Mouse (Mus musculus): ENCODE measurements around the gene Epha10. TPM values are rescaled to one million over a fixed set of nuclear protein-coding genes. Genes with fewer than 3 reads are reported as not detected.

Epha10 gene
- polyA plus RNA-seq, 1 experiment from 2014 or later: 0.23 TPM

- Histone ChIP-seq H3K9ac (ENCODE audit: low read depth, low read length) (peak within 1 kb of the TSS; percentile 97), H3K9me3 (ENCODE audit: control insufficient read depth, low read length) (no peaks in the 10 kb centered on the region), H3K36me3 (ENCODE audit: control insufficient read depth, insufficient read depth, low read length) (peaks cover 27% of the 10 kb centered on the region), H3K27me3 (ENCODE audit: control insufficient read depth, insufficient read depth, low read length) (no peaks in the 10 kb centered on the region), H3K4me3 (ENCODE audit: low read length) (peak within 1 kb of the TSS; percentile 97), H3K4me2 (replicated peaks; ENCODE audit: low read depth, low read length) (peak within 1 kb of the TSS; percentile 92), H3K4me1 (ENCODE audit: control insufficient read depth, insufficient read depth, low read length) (peaks cover 23% of the 10 kb centered on the region), H3K27ac (ENCODE audit: low read depth, low read length) (peak within 1 kb of the TSS; percentile 88)
- ATAC-seq (ENCODE audit: low FRiP score, low TSS enrichment): peak; percentile 60
- WGBS: under 1% methylated on average over 75 of the region's 75 CpGs
These were observed 29.6 kb upstream of the Epha10 start, which contains the start of gene 1110065P20Rik for GRCm38 (mm10) chr4:124850933-124851658. TSS of gene 1110065P20Rik (minus strand) at chr4:124851196.

DNA sequence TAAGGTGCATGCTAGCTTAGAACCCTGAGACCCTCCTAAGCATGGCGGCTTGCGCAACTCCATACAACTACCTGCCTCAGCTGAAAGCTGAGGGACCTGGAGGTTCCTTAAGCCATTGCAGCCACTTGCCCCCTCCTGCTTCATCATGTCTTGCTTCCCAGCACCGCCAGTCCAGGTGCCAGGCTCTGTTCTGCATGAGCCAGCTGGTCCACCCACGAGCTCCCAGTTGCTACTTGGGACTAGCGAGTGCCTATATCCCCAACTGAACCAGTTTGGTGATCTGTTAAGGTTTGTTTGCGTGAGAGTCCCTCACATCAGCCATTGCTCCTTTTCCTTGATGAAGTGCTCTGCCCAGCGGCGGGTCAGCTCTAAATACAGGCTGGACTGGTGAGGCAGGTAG lies 24.4 kb upstream of the Epha10 start:
- Histone ChIP-seq H3K27me3 (ENCODE audit: control insufficient read depth, insufficient read depth, low read length) (peaks cover 9% of the 10 kb centered on the region), H3K27ac (ENCODE audit: low read depth, low read length) (no peak overlapping the region), H3K36me3 (ENCODE audit: control insufficient read depth, insufficient read depth, low read length) (peaks cover 38% of the 10 kb centered on the region), H3K4me3 (ENCODE audit: low read length) (no peak overlapping the region), H3K9me3 (ENCODE audit: control insufficient read depth, low read length) (no peaks in the 10 kb centered on the region), H3K4me2 (replicated peaks; ENCODE audit: low read depth, low read length) (no peak overlapping the region), H3K9ac (ENCODE audit: low read depth, low read length) (no peak overlapping the region), H3K4me1 (ENCODE audit: control insufficient read depth, insufficient read depth, low read length) (peaks cover 14% of the 10 kb centered on the region)
- no peak for ATAC-seq (ENCODE audit: low FRiP score, low TSS enrichment)
- WGBS: 96% methylated on average over 8 of the region's 8 CpGs

GRCm38 (mm10) chr4:124858370-124858769 lies 22.3 kb upstream of the Epha10 start:
- no peak overlapping the region for H3K4me3 ChIP-seq (ENCODE audit: low read length)
- ATAC-seq (ENCODE audit: low FRiP score, low TSS enrichment): no peak
- 52% methylated on average over 5 of the region's 5 CpGs for WGBS
- no peak overlapping the region for H3K4me2 ChIP-seq (replicated peaks; ENCODE audit: low read depth, low read length)
- H3K9me3 ChIP-seq (ENCODE audit: control insufficient read depth, low read length): no peaks in the 10 kb centered on the region
- H3K36me3 ChIP-seq (ENCODE audit: control insufficient read depth, insufficient read depth, low read length): peaks cover 32% of the 10 kb centered on the region
- H3K9ac ChIP-seq (ENCODE audit: low read depth, low read length): no peak overlapping the region
- H3K27ac ChIP-seq (ENCODE audit: low read depth, low read length): no peak overlapping the region
- peaks cover 4% of the 10 kb centered on the region; the same call in 1 of the 2 replicates for H3K4me1 ChIP-seq (ENCODE audit: control insufficient read depth, insufficient read depth, low read length)
- H3K27me3 ChIP-seq (ENCODE audit: control insufficient read depth, insufficient read depth, low read length): peaks cover 27% of the 10 kb centered on the region

DNA sequence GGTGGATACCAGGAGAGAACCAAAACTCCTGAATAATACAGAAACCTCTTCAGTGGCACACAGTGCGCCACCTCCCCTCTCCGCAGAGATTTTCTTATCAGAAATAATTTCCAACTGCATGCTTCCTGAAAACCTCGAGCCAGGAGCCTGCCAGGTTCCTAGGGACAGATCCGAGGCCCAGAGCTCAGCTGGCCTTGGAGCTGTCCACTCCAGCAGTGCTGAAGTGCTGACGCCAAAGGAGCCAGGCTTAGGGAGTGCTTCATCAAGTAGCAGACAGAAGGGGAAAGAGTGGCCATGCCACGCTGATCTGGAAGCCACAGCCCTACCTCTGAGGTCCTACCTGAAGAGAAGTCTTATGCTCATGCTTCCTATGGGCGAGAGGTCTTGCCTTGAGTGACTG lies 20.3 kb upstream of the Epha10 start:
- no peak for ATAC-seq (ENCODE audit: low FRiP score, low TSS enrichment)
- Histone ChIP-seq H3K9ac (ENCODE audit: low read depth, low read length) (no peak overlapping the region), H3K4me3 (ENCODE audit: low read length) (no peak overlapping the region), H3K4me1 (ENCODE audit: control insufficient read depth, insufficient read depth, low read length) (peaks cover 4% of the 10 kb centered on the region; the same call in 1 of the 2 replicates), H3K27me3 (ENCODE audit: control insufficient read depth, insufficient read depth, low read length) (peaks cover 31% of the 10 kb centered on the region), H3K36me3 (ENCODE audit: control insufficient read depth, insufficient read depth, low read length) (peaks cover 16% of the 10 kb centered on the region), H3K9me3 (ENCODE audit: control insufficient read depth, low read length) (no peaks in the 10 kb centered on the region), H3K27ac (ENCODE audit: low read depth, low read length) (no peak overlapping the region), H3K4me2 (replicated peaks; ENCODE audit: low read depth, low read length) (no peak overlapping the region)
- 13% methylated on average over 7 of the region's 7 CpGs for WGBS

DNA sequence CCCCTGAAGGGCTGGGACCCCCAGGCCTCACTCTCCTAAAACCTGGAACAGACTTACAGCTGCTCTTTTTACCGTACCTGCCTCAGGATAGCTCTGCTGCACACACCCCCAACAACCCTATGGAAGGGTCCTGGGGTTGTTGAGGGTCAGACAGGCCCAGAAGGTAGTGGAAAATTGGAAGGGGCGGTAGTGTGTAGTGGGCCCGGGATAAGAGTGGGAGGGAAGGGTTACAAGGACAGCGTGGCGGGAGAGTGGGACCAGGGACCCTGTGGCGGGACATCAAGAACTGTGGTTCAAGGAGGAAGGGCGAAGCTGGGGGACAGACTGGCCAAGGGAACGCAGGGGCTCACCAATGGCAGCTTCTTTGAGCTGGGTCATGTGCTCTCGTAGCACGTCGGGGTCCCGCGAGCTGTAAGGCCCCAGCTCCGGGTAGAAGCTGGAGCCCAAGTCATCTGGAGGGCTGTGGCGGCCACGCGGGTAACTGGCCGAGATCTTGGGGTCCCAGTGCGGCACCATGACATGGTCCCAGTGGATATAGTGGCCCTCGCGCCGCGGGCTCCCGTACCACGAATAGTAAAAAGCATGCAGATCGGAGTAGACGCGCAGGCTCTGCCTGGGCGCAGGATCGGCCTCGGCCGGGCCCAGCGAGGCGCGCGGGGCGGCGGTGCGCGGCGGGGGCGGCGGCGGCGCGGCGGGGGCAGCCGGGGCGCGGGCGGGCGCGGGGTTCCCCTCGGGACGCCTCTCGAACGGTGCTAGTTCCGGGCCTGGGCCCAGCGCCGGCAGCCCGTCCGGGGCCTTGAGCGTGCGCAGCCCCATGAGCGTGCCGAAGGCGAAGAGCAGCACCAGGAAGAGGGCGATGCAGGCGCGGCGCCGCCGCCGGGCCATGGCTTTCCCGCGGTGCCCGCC lies 19.2 kb upstream of the Epha10 start, which contains the start of gene Maneal:
Gene Maneal (minus strand): TSS at position 889 of the 906 bp plus-strand sequence.
- peak within 1 kb of the TSS; percentile 89 for H3K4me2 ChIP-seq (replicated peaks; ENCODE audit: low read depth, low read length)
- peaks cover 31% of the 10 kb centered on the region for H3K27me3 ChIP-seq (ENCODE audit: control insufficient read depth, insufficient read depth, low read length)
- peak within 1 kb of the TSS; percentile 45; the same call in 1 of the 2 replicates for H3K9ac ChIP-seq (ENCODE audit: low read depth, low read length)
- peak; percentile 44; the same call in 1 of the 2 replicates for ATAC-seq (ENCODE audit: low FRiP score, low TSS enrichment)
- H3K36me3 ChIP-seq (ENCODE audit: control insufficient read depth, insufficient read depth, low read length): peaks cover 6% of the 10 kb centered on the region; the same call in 1 of the 2 replicates
- H3K4me1 ChIP-seq (ENCODE audit: control insufficient read depth, insufficient read depth, low read length): peaks cover 4% of the 10 kb centered on the region; the same call in 1 of the 2 replicates
- peak within 1 kb of the TSS; percentile 48 for H3K4me3 ChIP-seq (ENCODE audit: low read length)
- H3K9me3 ChIP-seq (ENCODE audit: control insufficient read depth, low read length): no peaks in the 10 kb centered on the region
- 5% methylated on average over 50 of the region's 77 CpGs for WGBS
- H3K27ac ChIP-seq (ENCODE audit: low read depth, low read length): no peak within 1 kb of the TSS

DNA sequence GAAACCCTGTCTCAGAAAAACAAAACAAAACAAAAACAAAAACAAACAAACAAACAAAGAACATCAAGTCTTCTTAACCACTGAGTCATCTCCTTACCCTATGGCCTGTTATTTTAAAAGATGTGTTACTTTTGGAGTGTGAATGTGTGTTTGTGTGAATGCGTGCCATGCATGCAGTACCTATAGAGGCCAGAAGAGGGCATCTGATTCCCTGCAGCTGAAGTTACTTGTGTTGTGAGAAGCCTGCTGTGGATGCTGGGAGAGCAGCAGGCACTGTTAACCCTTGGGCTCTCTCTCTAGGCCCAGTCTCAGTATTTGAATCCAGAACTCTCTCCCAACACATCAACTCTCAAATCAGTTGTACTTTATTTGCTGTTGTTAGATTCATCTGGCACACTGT lies 8.0 kb upstream of the Epha10 start:
- WGBS: 90% methylated on average over 1 of the region's 1 CpGs

DNA sequence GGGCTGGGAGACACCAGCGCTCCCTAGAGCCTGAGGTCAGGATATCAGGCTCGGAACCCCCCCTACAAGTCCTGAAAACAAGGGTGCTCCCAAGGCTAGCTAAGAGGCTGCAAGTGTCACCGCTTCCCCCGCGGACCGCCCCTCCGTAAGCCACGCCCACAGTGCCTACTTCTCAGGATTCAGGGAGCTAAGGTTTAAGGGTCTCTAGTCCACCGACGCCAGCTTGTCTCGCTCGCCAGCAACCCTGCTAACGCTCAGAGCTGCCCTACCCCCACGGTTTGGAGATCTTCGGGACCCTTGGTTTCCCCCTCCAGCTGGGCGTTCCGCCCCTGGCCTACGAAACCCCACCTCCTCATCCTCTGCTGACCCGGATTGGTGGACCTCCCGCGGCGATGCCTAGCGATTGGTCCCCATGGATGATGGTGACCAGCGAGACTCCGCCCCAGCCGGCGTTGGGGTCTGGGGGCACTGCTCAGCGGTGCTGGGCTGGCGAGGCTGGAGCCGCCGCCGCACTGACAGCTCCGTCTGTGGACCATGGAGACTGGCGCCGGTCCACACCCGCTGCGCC lies 726 bp downstream of the Epha10 start:
- ATAC-seq (ENCODE audit: low FRiP score, low TSS enrichment): peak; percentile 80; the same call in 1 of the 2 replicates
- H3K9me3 ChIP-seq (ENCODE audit: control insufficient read depth, low read length): no peaks in the 10 kb centered on the region
- H3K36me3 ChIP-seq (ENCODE audit: control insufficient read depth, insufficient read depth, low read length): no peaks in the 10 kb centered on the region
- peaks cover 63% of the 10 kb centered on the region for H3K27me3 ChIP-seq (ENCODE audit: control insufficient read depth, insufficient read depth, low read length)
- peak overlapping the region; percentile 52 for H3K4me2 ChIP-seq (replicated peaks; ENCODE audit: low read depth, low read length)
- H3K4me1 ChIP-seq (ENCODE audit: control insufficient read depth, insufficient read depth, low read length): no peaks in the 10 kb centered on the region
- no peak overlapping the region for H3K9ac ChIP-seq (ENCODE audit: low read depth, low read length)
- no peak overlapping the region for H3K27ac ChIP-seq (ENCODE audit: low read depth, low read length)
- under 1% methylated on average over 33 of the region's 37 CpGs for WGBS
- H3K4me3 ChIP-seq (ENCODE audit: low read length): peak overlapping the region; percentile 36

More for the DNA sequence above, 8.0 kb upstream of the Epha10 start:
- H3K9me3 ChIP-seq (ENCODE audit: control insufficient read depth, low read length): peaks cover 3% of the 10 kb centered on the region; the same call in 1 of the 2 replicates
- no peak overlapping the region for H3K4me3 ChIP-seq (ENCODE audit: low read length)
- H3K36me3 ChIP-seq (ENCODE audit: control insufficient read depth, insufficient read depth, low read length): no peaks in the 10 kb centered on the region
- no peaks in the 10 kb centered on the region for H3K27me3 ChIP-seq (ENCODE audit: control insufficient read depth, insufficient read depth, low read length)
- no peak overlapping the region for H3K4me2 ChIP-seq (replicated peaks; ENCODE audit: low read depth, low read length)
- no peaks in the 10 kb centered on the region for H3K4me1 ChIP-seq (ENCODE audit: control insufficient read depth, insufficient read depth, low read length)
- no peak overlapping the region for H3K27ac ChIP-seq (ENCODE audit: low read depth, low read length)
- ATAC-seq (ENCODE audit: low FRiP score, low TSS enrichment): no peak
- no peak overlapping the region for H3K9ac ChIP-seq (ENCODE audit: low read depth, low read length)

DNA sequence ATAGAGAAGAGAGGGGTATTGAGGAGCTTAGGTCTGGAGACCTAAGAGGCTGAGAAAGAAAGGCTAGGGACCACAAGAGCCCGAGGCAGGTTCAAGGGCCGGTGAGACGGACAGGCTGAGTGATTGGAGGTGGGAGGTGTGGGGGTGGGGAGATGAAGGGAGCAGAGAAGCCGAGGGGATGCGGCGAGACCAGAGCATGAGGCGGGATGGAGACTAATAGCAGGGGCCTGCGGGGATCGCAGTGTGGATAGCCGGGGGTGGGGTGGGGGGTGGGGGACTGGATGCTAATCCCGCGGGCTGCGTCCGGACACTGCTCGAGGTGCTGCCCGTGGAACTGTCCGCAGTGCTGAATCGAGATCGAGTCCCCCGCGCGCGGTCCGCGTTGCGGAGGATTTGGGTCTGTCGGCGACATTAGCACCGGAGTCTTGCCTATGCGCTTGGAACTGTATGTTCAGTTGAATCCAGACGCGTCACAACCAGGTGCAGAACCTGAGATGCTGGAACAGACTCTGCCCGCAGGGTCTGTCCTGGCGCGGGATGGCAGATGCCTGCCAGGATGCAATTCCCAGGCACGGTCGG lies 1.5 kb downstream of the Epha10 start:
- Histone ChIP-seq H3K36me3 (ENCODE audit: control insufficient read depth, insufficient read depth, low read length) (no peaks in the 10 kb centered on the region), H3K4me3 (ENCODE audit: low read length) (peak overlapping the region; percentile 36; the same call in 1 of the 2 replicates), H3K4me2 (replicated peaks; ENCODE audit: low read depth, low read length) (peak overlapping the region; percentile 52; the same call in 1 of the 2 replicates), H3K9ac (ENCODE audit: low read depth, low read length) (no peak overlapping the region), H3K4me1 (ENCODE audit: control insufficient read depth, insufficient read depth, low read length) (no peaks in the 10 kb centered on the region), H3K27ac (ENCODE audit: low read depth, low read length) (no peak overlapping the region), H3K9me3 (ENCODE audit: control insufficient read depth, low read length) (no peaks in the 10 kb centered on the region), H3K27me3 (ENCODE audit: control insufficient read depth, insufficient read depth, low read length) (peaks cover 65% of the 10 kb centered on the region)
- under 1% methylated on average over 37 of the region's 37 CpGs for WGBS
- ATAC-seq (ENCODE audit: low FRiP score, low TSS enrichment): peak; percentile 37; the same call in 1 of the 2 replicates

Data from kidney, embryonic 14.5 days (tissue).